Mouse (Mus musculus) intestine, embryonic 14.5 days (tissue): ENCODE measurements around the gene Actb. TPM values are rescaled to one million over a fixed set of nuclear protein-coding genes. Genes with fewer than 3 reads are reported as not detected.

Source experiments
- ATAC-seq: fragments of 200-750 bp; cut with Nextera tagmentation; replicated peaks from 2 replicates; pipeline ENCODE4 v1.8.0; 2017; ENCODE audit warnings: low read depth, moderate number of reproducible peaks, moderate TSS enrichment, moderate library complexity; ENCODE audit not compliant: low FRiP score, low TSS enrichment
- DNase-seq: peaks from one replicate; pipeline ENCODE4 v3.0.0-alpha.2; 2018; ENCODE audit warnings: low spot score
- H3K27ac ChIP-seq: fragments of 300-500 bp; sonication (generic); 2 replicates; pipeline ENCODE4 v1.5.1; 2014; ENCODE audit warnings: low read depth, mild to moderate bottlenecking, control low read depth
- H3K27me3 ChIP-seq: fragments of 300-500 bp; sonication (generic); replicated peaks from 2 replicates; pipeline ENCODE4 v1.6.1; 2014; ENCODE audit warnings: low read length, control low read depth; ENCODE audit not compliant: control insufficient read depth, insufficient read depth
- H3K36me3 ChIP-seq: fragments of 300-500 bp; sonication (generic); 2 replicates; pipeline ENCODE4 v1.6.1; 2014; ENCODE audit warnings: low read length, control low read depth; ENCODE audit not compliant: control insufficient read depth, insufficient read depth
- H3K4me1 ChIP-seq: fragments of 300-500 bp; sonication (generic); replicated peaks from 2 replicates; pipeline ENCODE4 v1.6.1; 2014; ENCODE audit warnings: low read length, control low read depth, mixed read lengths; ENCODE audit not compliant: control insufficient read depth, insufficient read depth
- H3K4me2 ChIP-seq: fragments of 300-500 bp; sonication (generic); 2 replicates; pipeline ENCODE4 v1.6.1; 2014; ENCODE audit warnings: low read length
- H3K4me3 ChIP-seq: fragments of 300-500 bp; sonication (generic); 2 replicates; pipeline ENCODE4 v1.5.1; 2014; ENCODE audit warnings: low read depth, low read length, control low read depth, mixed read lengths
- H3K9ac ChIP-seq: fragments of 300-500 bp; sonication (generic); 2 replicates; pipeline ENCODE4 v1.6.1; 2014; ENCODE audit warnings: mild to moderate bottlenecking, low read length
- H3K9me3 ChIP-seq: fragments of 300-500 bp; sonication (generic); 2 replicates; pipeline ENCODE4 v1.6.1; 2016; ENCODE audit warnings: low read length, control low read depth; ENCODE audit not compliant: control insufficient read depth
- WGBS: fragments of 180-500 bp; shearing (Covaris S2); extraction: QIAGEN DNeasy Blood & Tissue Kit; methylation state at CpG from one replicate; pipeline ENCODE4 v1.1.7; 2014; 5-methylcytosine and 5-hydroxymethylcytosine counted together
- polyA plus RNA-seq: library from polyadenylated mRNA; unstranded; fragments of >200 nt; fragmentation: Nextera tagmentation; extraction: Ambion mirVana; gene quantifications from 2 replicates; pipeline ENCODE4 v1.2.1, GENCODE M21; 2014

Gene Actb
- polyA plus RNA-seq, 1 experiment from 2014 or later, result 15,561 TPM

DNA sequence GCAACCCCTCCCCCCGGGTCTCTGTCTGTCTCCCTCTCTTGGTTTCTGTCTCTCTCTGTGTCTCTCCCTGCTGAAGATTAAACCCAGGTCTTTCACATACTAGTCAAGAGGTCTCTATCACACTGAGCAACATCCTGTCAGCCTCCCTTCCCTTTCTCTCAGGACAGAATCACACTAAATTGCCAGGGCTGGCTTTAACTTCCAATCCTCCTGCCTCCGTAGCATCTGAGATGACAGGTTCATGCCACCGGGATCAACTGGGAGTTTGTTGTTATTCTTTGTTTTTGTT lies 20.3 kb upstream of the Actb start:
- Histone ChIP-seq H3K9ac (peak overlapping the region; percentile 38), H3K36me3 (no peaks in the 10 kb centered on the region), H3K4me3 (0 out of 2 replicates have a peak overlapping the region, but pooled peaks have one; percentile 2), H3K4me2 (peak overlapping the region; percentile 37), H3K4me1 (peaks cover 31% of the 10 kb centered on the region), H3K9me3 (no peaks in the 10 kb centered on the region), H3K27ac (peak overlapping the region; percentile 92), H3K27me3 (no peaks in the 10 kb centered on the region)
- WGBS, result 29% methylated on average over 3 of the region's 3 CpGs
- DNase-seq, result no peak
- ATAC-seq, result no peak

DNA sequence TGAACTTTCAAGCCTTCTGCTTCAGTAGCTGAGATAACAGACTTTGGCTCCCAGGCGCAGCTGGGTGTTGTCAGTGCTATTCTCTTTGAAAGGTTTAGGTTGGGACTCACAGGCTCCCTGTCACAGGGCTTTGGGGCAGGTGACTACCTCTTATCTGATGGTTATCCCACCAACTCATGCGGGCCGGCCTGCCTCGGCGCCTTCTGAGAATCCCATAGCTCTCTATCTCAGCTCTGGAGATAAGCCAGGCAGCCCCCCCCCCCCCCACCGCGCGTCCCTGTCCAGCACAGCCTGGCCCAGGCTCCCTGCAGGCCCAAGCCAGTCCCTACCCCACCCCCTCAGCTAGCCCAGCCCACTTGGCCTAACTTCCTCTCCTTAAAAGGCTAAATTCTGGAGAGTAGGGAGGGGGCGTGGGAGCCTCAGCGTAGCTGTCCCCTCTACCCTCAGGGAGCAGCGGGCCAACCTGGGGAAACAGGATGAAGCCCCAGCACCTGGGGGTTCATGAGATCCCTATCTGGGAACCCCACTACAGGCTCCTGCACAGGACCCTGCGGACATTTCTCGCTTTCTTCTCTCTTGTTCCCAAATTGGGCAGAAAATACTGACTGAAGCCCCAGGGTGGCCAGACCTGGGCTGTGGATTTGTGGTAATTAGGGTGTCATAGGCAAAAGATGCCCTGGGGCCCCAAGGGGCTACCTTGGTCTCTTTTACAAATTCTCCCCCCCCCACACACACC lies 19.8 kb upstream of the Actb start:
- peak overlapping the region; percentile 92 for H3K27ac ChIP-seq
- H3K4me1 ChIP-seq, result peaks cover 31% of the 10 kb centered on the region
- DNase-seq (peak; percentile 75), ATAC-seq (peak; percentile 80)
- peak overlapping the region; percentile 38 for H3K9ac ChIP-seq
- no peaks in the 10 kb centered on the region for H3K9me3 ChIP-seq
- no peaks in the 10 kb centered on the region for H3K27me3 ChIP-seq
- WGBS, result 10% methylated on average over 13 of the region's 13 CpGs
- 0 out of 2 replicates have a peak overlapping the region, but pooled peaks have one; percentile 2 for H3K4me3 ChIP-seq
- H3K36me3 ChIP-seq, result no peaks in the 10 kb centered on the region
- H3K4me2 ChIP-seq, result peak overlapping the region; percentile 37

DNA sequence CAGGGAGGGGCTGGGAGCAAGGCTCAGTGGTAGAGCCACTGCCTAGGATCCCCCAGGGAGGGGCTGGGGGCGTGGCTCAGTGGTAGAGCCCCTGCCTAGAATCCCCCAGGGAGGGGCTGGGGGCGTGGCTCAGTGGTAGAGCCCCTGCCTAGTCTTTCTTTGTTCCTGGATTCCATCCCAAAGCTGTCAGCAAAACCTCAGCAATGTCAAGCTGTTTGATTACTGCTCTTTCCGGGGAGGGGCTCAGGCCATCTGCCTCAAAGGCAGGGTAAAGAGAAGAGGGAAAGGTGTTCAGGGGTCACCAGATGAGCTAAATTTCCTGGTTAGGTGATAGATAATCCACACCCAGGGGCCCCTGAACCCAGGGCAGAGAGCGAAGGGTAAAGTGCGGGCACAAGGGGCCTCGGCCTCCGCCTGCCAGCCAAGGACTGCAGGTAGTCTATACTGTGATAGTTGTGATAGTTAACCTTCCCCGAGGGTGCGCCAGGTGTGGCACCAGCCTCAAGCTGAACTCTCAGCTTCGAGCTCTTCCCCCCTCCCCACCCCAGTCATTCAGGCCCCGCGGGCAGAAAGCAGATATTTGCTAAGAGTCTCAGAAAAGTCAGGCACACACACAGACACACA lies 17.9 kb upstream of the Actb start:
- no peaks in the 10 kb centered on the region for H3K36me3 ChIP-seq
- H3K27ac ChIP-seq, result no peak overlapping the region
- 78% methylated on average over 12 of the region's 12 CpGs for WGBS
- no peak for DNase-seq
- H3K27me3 ChIP-seq, result no peaks in the 10 kb centered on the region
- no peak overlapping the region for H3K9ac ChIP-seq
- H3K4me3 ChIP-seq, result no peak overlapping the region
- peaks cover 31% of the 10 kb centered on the region for H3K4me1 ChIP-seq
- no peak overlapping the region for H3K4me2 ChIP-seq
- H3K9me3 ChIP-seq, result no peaks in the 10 kb centered on the region
- no peak for ATAC-seq

DNA sequence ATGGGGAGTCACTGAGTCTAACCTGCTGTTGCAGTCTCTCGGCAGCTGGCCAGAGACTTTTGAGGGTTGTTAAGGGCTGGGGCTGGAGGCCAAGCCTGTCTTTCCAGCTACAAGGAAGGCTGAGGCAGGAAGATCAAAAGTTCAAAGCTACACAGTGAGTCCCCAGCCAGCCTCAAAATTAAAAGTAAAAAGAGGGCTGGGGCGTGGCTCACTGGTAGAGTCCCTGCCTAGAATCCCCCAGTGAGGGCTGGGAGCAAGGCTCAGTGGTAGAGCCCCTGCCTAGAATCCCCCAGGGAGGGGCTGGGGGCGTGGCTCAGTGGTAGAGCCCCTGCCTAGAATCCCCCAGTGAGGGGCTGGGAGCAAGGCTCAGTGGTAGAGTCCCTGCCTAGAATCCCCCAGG lies 17.2 kb upstream of the Actb start:
- ATAC-seq, result no peak
- Histone ChIP-seq H3K27me3 (no peaks in the 10 kb centered on the region), H3K4me1 (peaks cover 24% of the 10 kb centered on the region), H3K9me3 (no peaks in the 10 kb centered on the region), H3K36me3 (no peaks in the 10 kb centered on the region), H3K4me3 (no peak overlapping the region), H3K4me2 (no peak overlapping the region), H3K9ac (no peak overlapping the region), H3K27ac (no peak overlapping the region)
- no peak for DNase-seq
- 92% methylated on average over 3 of the region's 3 CpGs for WGBS

DNA sequence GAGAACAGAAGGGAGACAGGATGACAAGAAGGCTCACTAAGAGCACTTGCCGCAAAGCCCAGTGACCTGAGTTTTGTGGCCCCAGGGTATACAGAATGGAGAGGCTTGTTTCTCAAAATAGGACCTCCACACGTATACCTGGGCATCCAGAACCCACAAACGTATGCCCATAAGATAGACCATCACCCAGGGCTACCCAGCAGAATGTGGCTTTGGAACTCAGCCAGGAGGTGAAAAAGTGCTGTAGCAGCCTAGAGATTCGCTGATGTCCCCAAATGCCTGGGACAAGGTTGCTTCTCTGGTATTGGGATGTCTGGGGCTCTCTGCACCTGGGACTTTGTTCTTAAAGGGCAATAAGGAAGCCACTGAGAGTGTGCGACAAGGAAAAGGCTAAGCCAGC lies 15.7 kb upstream of the Actb start:
- 79% methylated on average over 5 of the region's 5 CpGs for WGBS
- DNase-seq (no peak), ATAC-seq (no peak)
- no peaks in the 10 kb centered on the region for H3K36me3 ChIP-seq
- no peaks in the 10 kb centered on the region for H3K9me3 ChIP-seq
- H3K9ac ChIP-seq, result no peak overlapping the region
- no peak overlapping the region for H3K27ac ChIP-seq
- H3K4me3 ChIP-seq, result no peak overlapping the region
- no peaks in the 10 kb centered on the region for H3K27me3 ChIP-seq
- H3K4me2 ChIP-seq, result no peak overlapping the region
- peaks cover 17% of the 10 kb centered on the region for H3K4me1 ChIP-seq

DNA sequence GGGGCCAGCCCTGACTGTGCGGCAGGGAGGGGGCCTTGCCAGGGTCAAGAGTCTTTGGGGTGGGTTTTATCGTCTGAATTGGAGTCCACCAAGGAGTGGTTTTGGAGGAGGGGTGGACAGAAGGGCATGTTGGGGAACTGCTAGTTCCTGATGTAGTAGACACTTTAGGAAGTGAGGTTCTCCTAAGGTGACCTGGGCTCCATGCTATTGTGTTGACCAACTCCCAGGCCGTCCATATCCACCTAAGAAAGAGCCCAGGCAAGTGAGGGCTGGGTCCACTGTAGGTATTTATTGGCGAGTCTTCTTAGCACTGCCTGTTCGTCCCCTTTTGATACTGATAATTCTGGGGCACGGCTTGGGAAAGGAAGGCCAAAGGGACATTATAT lies 14.5 kb upstream of the Actb start:
- Histone ChIP-seq H3K9me3 (no peaks in the 10 kb centered on the region), H3K4me3 (no peak overlapping the region), H3K36me3 (no peaks in the 10 kb centered on the region), H3K27ac (peak overlapping the region; percentile 51; the same call in 1 of the 2 replicates), H3K4me1 (peaks cover 5% of the 10 kb centered on the region), H3K27me3 (no peaks in the 10 kb centered on the region), H3K9ac (no peak overlapping the region), H3K4me2 (no peak overlapping the region; the same call in 1 of the 2 replicates)
- 56% methylated on average over 6 of the region's 6 CpGs for WGBS
- DNase-seq, result no peak
- peak; percentile 57 for ATAC-seq

DNA sequence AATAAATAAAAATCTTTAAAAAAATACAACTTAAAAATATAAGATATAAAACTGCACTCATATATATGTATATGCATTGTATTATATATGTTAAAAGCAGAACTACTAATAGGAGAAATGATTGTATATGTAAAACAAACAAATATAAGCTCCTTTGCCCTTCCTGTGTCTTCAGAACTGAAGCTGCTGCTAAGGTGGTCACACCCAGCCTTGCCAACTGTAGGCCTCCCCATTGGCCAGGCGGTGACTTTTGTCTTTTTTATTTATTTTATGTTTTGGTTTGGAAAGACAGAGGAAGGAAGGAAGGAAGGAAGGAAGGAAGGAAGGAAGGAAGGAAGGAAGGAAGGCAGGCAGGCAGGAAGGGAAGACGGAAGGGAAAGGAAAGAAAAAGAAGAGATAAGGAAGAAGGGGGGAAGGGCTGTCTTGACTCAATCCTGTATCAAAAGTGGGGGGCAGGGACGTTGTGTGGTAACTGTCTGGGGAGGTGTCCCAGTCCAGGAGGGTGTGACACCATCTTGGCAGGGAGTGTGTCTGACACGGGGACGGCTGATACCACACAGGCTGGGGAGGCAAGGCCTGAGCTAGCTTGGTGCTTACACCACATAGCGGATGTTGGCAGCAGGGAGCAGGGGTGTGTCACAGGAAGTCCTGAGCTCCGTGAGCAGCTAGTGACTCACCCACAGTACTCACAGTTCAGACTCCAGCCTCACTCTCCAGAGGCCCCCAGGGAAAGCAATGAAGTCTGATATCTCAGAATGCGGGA lies 13.9 kb upstream of the Actb start:
- Histone ChIP-seq H3K9ac (no peak overlapping the region), H3K4me2 (no peak overlapping the region; the same call in 1 of the 2 replicates), H3K27me3 (no peaks in the 10 kb centered on the region), H3K4me3 (no peak overlapping the region), H3K27ac (peak overlapping the region; percentile 51), H3K9me3 (no peaks in the 10 kb centered on the region), H3K36me3 (no peaks in the 10 kb centered on the region), H3K4me1 (no peaks in the 10 kb centered on the region)
- ATAC-seq (peak; percentile 88), DNase-seq (peak; percentile 74)
- 46% methylated on average over 6 of the region's 8 CpGs for WGBS

DNA sequence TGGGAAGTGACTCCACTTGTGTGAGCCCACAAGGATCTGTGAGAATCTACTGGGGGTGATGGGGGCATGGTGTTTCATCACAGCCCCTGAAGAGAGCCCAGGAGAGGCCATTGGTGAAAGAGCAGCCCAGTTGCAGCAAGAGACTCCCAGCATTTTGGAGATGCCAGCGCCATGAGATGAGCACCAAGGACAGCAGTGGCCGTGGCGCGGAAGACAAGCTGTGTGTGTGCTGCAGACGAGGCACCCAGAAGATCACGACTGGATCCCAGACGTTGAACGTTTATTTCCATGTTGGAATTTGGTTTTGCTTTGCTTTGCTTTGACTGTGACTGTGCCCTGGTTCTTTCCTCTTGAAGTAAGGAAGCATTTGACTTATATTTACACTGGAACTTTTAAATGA lies 10.8 kb upstream of the Actb start:
- Histone ChIP-seq H3K4me2 (no peak overlapping the region), H3K36me3 (no peaks in the 10 kb centered on the region), H3K27ac (no peak overlapping the region), H3K4me1 (no peaks in the 10 kb centered on the region), H3K27me3 (no peaks in the 10 kb centered on the region), H3K4me3 (no peak overlapping the region), H3K9me3 (no peaks in the 10 kb centered on the region), H3K9ac (no peak overlapping the region)
- DNase-seq (no peak), ATAC-seq (no peak)
- 86% methylated on average over 8 of the region's 8 CpGs for WGBS
